Mouse (Mus musculus) MEL (cell line): ENCODE measurements at regions not wholly inside any gene's neighbourhood (a gene's known extent, or its start where the extent isn't known, plus 50 kb on each side); places are given as distances from the start of the nearest gene placed in this dataset.
"Not testable (repeated sequence)": the region's sequence is repeated elsewhere in the genome, so short reads cannot be mapped to it uniquely, and the experiment has no call there.

Experiments used
- CHD1 ChIP-seq: IDR thresholded peaks from 2 replicates; pipeline ENCODE4 v1.6.1; 2012; ENCODE audit warnings: low read depth, mild to moderate bottlenecking, inconsistent platforms, low read length, improper control_type of control experiment
- CTCF ChIP-seq, 3 experiments: IDR thresholded peaks in 2 of 3; conservative IDR thresholded peaks in 1 of 3; 2 replicates each; pipeline ENCODE4 v1.5.1; 2011 to 2012; ENCODE audit warnings: low read length in 3 of 3, low read depth in 2 of 3, mild to moderate bottlenecking in 2 of 3, improper control_type of control experiment in 1 of 3, inconsistent platforms in 1 of 3, mixed read lengths in 1 of 3, moderate library complexity in 1 of 3; ENCODE audit not compliant: control insufficient read depth in 1 of 3, insufficient read depth in 1 of 3, poor library complexity in 1 of 3, severe bottlenecking in 1 of 3
- E2F4 ChIP-seq: IDR thresholded peaks from 2 replicates; pipeline ENCODE4 v1.6.1; 2011; ENCODE audit warnings: low read depth, low read length, improper control_type of control experiment, borderline replicate concordance
- EP300 ChIP-seq, 2 experiments: IDR thresholded peaks; 2 replicates each; pipeline ENCODE4 v1.6.1; 2011; ENCODE audit warnings: improper control_type of control experiment in 2 of 2, low read length in 2 of 2, low read depth in 1 of 2, mild to moderate bottlenecking in 1 of 2
- ETS1 ChIP-seq: IDR thresholded peaks from 2 replicates; pipeline ENCODE4 v1.6.1; 2012; ENCODE audit warnings: low read depth, mild to moderate bottlenecking, inconsistent platforms, low read length, improper control_type of control experiment, moderate library complexity
- POLR2AphosphoS2 ChIP-seq: IDR thresholded peaks from 2 replicates; pipeline ENCODE4 v1.6.1; 2011; ENCODE audit warnings: low read length, improper control_type of control experiment
- USF1 ChIP-seq: IDR thresholded peaks from 2 replicates; pipeline ENCODE4 v1.6.1; 2014; ENCODE audit warnings: low read depth, mild to moderate bottlenecking, inconsistent platforms, low read length, improper control_type of control experiment, moderate library complexity

DNA sequence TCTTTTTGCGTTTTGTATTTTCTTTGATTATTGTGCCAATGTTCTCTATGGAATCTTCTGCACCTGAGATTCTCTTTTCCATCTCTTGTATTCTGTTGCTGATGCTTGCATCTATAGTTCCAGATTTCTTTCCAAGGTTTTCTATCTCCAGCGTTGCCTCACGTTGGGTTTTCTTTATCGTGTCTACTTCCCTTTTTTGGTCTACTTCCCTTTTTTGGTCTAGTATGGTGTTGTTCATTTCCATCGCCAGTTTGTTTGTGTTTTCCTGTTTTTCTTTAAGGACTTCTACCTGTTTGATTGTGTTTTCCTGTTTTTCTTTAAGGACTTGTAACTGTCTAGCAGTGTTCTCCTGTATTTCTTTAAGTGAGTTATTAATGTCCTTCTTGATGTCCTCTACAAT lies 1046.2 kb upstream of the Cobl start:
- TF ChIP-seq CHD1; CTCF (IDR thresholded peaks at IDR 0.05 in 2 of 3, conservative IDR thresholded peaks at IDR 0.05 in 1 of 3; ENCODE audit: control insufficient read depth in 1 of 3, insufficient read depth in 1 of 3, low read depth in 2 of 3, low read length in 3 of 3, poor library complexity in 1 of 3, severe bottlenecking in 1 of 3); POLR2AphosphoS2; USF1; E2F4; ETS1: not testable (repeated sequence)
- peak in 1 of 2 experiments; percentile 57; a peak in 2 of 4 replicates for TF ChIP-seq EP300 (IDR thresholded peaks at IDR 0.05; ENCODE audit: low read depth in 1 of 2, low read length in 2 of 2)
